In the genomic region with DNA sequence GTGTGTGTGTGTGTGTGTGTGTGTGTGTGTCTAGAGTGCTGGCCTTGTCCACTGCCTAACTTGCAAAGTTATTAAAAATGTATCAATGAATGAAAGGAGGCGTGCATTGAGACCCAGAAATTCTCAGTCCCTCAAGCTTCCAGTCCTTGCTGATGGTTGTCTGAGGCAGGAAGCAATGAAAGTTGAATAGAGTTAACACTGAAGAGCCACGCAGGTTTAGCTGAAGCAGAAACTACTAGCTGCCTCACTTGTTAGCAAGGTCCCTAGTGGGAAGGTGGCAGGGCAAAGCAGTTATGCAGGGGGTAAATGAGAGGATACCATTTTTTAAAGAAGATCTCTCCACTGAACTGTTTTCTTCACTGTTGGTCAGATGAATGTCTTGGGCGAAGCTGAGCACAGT, we compare ENCODE assay signal across 8 mouse cellular contexts.
DNase-seq lines count a peak whose midpoint lies in the region; ATAC-seq lines count a peak whose summit lies in the region.

No protein-coding gene starts in this region.

- no peak overlapping the region for H3K27ac ChIP-seq in kidney, embryonic 15.5 days
- H3K27ac ChIP-seq in limb, embryonic 12.5 days, result no peak overlapping the region

- no peak for DNase-seq in kidney, adult 11 months
- peak; percentile 65 for DNase-seq in A20 (ENCODE audit: low read depth, low spot score)
- DNase-seq in T-cell, adult 2 months (ENCODE audit: low spot score), result peak; percentile 54
- DNase-seq in ovary, adult 18-20 months (ENCODE audit: low spot score), result no peak
- no peak for DNase-seq in layer of hippocampus, adult 18-20 months (ENCODE audit: low spot score in 2 of 2)

- H3K4me3 ChIP-seq in kidney, embryonic 15.5 days (replicated peaks), result peak overlapping the region; percentile 25; the same call in 1 of the 2 replicates
- H3K4me3 ChIP-seq in limb, embryonic 12.5 days (replicated peaks), result no peak overlapping the region

- no peaks in the 10 kb centered on the region for H3K9me3 ChIP-seq in kidney, embryonic 15.5 days (replicated peaks)
- no peaks in the 10 kb centered on the region for H3K9me3 ChIP-seq in limb, embryonic 12.5 days

- no peaks in the 10 kb centered on the region for H3K36me3 ChIP-seq in kidney, embryonic 15.5 days
- no peaks in the 10 kb centered on the region for H3K36me3 ChIP-seq in limb, embryonic 12.5 days

- ATAC-seq in kidney, embryonic 15.5 days (replicated peaks; ENCODE audit: low FRiP score), result no peak
- no peak for ATAC-seq in limb, embryonic 12.5 days (ENCODE audit: insufficient number of reproducible peaks, insufficient read depth, low FRiP score, low TSS enrichment, low read depth)
- no peak for ATAC-seq in megakaryocyte-erythroid progenitor cell, adult 5-6 weeks (replicated peaks; ENCODE audit: low FRiP score, low TSS enrichment, poor library complexity, severe bottlenecking)

- H3K27me3 ChIP-seq in kidney, embryonic 15.5 days, result peaks cover 11% of the 10 kb centered on the region; the same call in 1 of the 2 replicates
- H3K27me3 ChIP-seq in limb, embryonic 12.5 days, result no peaks in the 10 kb centered on the region; the same call in 1 of the 2 replicates

- 75% methylated on average over 3 of the region's 3 CpGs for WGBS in kidney, embryonic 15.5 days
- WGBS in limb, embryonic 12.5 days, result 63% methylated on average over 3 of the region's 3 CpGs

- no peak overlapping the region for H3K9ac ChIP-seq in kidney, embryonic 15.5 days
- H3K9ac ChIP-seq in limb, embryonic 12.5 days (replicated peaks), result no peak overlapping the region

- peaks cover 41% of the 10 kb centered on the region for H3K4me1 ChIP-seq in kidney, embryonic 15.5 days
- H3K4me1 ChIP-seq in limb, embryonic 12.5 days (replicated peaks), result peaks cover 57% of the 10 kb centered on the region

- peak overlapping the region; percentile 42 for H3K4me2 ChIP-seq in kidney, embryonic 15.5 days
- H3K4me2 ChIP-seq in limb, embryonic 12.5 days, result peak overlapping the region; percentile 88

Comparison
In these comparisons a context has a peak if more than half of its experiments do, and no peak if none do; other contexts are left out.
1. DNase-seq: peak in A20 (single experiment) and T-cell, adult 2 months (single experiment); none in kidney, adult 11 months (single experiment), ovary, adult 18-20 months (single experiment) and layer of hippocampus, adult 18-20 months (0 of 2).